Mouse (Mus musculus) embryonic facial prominence, embryonic 12.5 days (tissue): ENCODE data around the gene Mrgpra9. TPM values are rescaled to one million over a fixed set of nuclear protein-coding genes. Genes with fewer than 3 reads are reported as not detected.
"Not testable (repeated sequence)": the region's sequence is repeated elsewhere in the genome, so short reads cannot be mapped to it uniquely, and the experiment has no call there.

Experiments used
- ATAC-seq: fragments of 200-750 bp; cut with Nextera tagmentation; 2 replicates; pipeline ENCODE4 v1.8.0; 2017; ENCODE audit not compliant: insufficient number of reproducible peaks, insufficient read depth, low FRiP score, low TSS enrichment
- H3K27ac ChIP-seq: fragments of 300-500 bp; sonication (generic); 2 replicates; pipeline ENCODE4 v1.5.1; 2016; ENCODE audit warnings: mild to moderate bottlenecking
- H3K27me3 ChIP-seq: fragments of 300-500 bp; sonication (generic); 2 replicates; pipeline ENCODE4 v1.6.1; 2016; ENCODE audit warnings: mild to moderate bottlenecking, moderate library complexity
- H3K36me3 ChIP-seq: fragments of 300-500 bp; sonication (generic); 2 replicates; pipeline ENCODE4 v1.6.1; 2016; ENCODE audit warnings: mild to moderate bottlenecking
- H3K4me1 ChIP-seq: fragments of 300-500 bp; sonication (generic); 2 replicates; pipeline ENCODE4 v1.6.1; 2016
- H3K4me2 ChIP-seq: fragments of 300-500 bp; sonication (generic); replicated peaks from 2 replicates; pipeline ENCODE4 v1.6.1; 2016; ENCODE audit warnings: mild to moderate bottlenecking, moderate library complexity
- H3K4me3 ChIP-seq: fragments of 300-500 bp; sonication (generic); 2 replicates; pipeline ENCODE4 v1.5.1; 2016; ENCODE audit warnings: mild to moderate bottlenecking
- H3K9ac ChIP-seq: fragments of 300-500 bp; sonication (generic); 2 replicates; pipeline ENCODE4 v1.6.1; 2016; ENCODE audit warnings: mild to moderate bottlenecking, moderate library complexity
- H3K9me3 ChIP-seq: fragments of 300-500 bp; sonication (generic); 2 replicates; pipeline ENCODE4 v1.6.1; 2016; ENCODE audit warnings: mild to moderate bottlenecking, moderate library complexity
- WGBS: fragments of 180-500 bp; shearing (Covaris S2); methylation state at CpG from one replicate; pipeline ENCODE4 v1.1.7; 2016; 5-methylcytosine and 5-hydroxymethylcytosine counted together
- polyA plus RNA-seq: library from polyadenylated mRNA; unstranded; fragments of >200 nt; fragmentation: Nextera tagmentation; extraction: Ambion mirVana; gene quantifications from 2 replicates; pipeline ENCODE4 v1.2.1, GENCODE M21; 2016

Gene Mrgpra9
- polyA plus RNA-seq, result not detected in 2 replicates

GRCm38 (mm10) chr7:47252770-47253169 is at the start of gene Mrgpra9:
Gene Mrgpra9, minus strand, starts transcription at chr7:47252848.
- no peaks in the 10 kb centered on the region for H3K27me3 ChIP-seq
- H3K9ac ChIP-seq, result no peak within 1 kb of the TSS
- H3K4me1 ChIP-seq, result no peaks in the 10 kb centered on the region
- no peaks in the 10 kb centered on the region for H3K36me3 ChIP-seq
- no peak within 1 kb of the TSS for H3K27ac ChIP-seq
- no peak for ATAC-seq
- no peak within 1 kb of the TSS for H3K4me2 ChIP-seq
- H3K4me3 ChIP-seq, result no peak within 1 kb of the TSS
- 50% methylated on average over 1 of the region's 1 CpGs for WGBS
- H3K9me3 ChIP-seq, result no peaks in the 10 kb centered on the region

DNA sequence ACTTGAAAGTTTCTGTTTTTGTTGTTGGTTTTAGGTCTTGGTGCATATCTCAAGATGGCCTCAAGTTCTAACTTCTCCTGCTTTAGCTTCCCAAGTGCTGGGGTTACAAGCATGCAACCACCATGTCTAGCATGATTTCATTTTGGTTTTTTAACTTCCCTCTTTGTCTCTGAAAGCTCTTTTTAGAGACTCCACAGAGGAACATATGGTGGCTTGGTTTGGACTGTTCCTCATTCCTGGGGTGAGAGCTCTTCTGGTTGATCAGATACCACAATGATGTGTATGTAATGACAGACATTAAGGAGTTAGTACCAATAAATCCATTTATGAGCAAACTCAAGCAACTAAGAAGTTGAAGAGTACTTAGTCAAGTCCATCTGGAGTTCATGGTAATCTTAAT is 47.0 kb upstream of the Mrgpra9 start:
- not testable (repeated sequence) for H3K36me3 ChIP-seq, H3K4me3 ChIP-seq, ATAC-seq, H3K27ac ChIP-seq, H3K4me2 ChIP-seq, H3K27me3 ChIP-seq, H3K4me1 ChIP-seq, H3K9ac ChIP-seq, H3K9me3 ChIP-seq

DNA sequence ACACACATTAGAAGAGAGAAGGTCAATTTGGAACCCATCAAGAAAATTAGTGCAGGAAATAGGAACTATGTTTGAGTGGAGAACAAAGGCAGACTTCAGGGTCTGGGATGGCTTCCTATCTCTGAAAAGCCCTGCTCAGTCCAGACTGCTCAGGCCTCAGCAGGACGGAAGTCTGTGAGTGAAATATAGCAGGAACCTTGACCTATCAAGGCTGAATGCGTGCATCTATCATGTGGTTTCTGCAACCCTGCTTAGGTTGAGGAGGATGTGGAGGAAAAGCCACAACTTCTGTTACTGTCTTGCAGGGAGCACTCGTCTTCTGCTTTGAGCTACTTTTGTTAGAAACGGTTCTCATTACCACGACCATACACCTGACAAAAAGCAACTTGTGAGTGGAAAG is 18.9 kb upstream of the Mrgpra9 start:
- H3K27me3 ChIP-seq, H3K4me2 ChIP-seq, H3K9ac ChIP-seq, H3K36me3 ChIP-seq, H3K27ac ChIP-seq, H3K4me1 ChIP-seq, H3K9me3 ChIP-seq, H3K4me3 ChIP-seq, ATAC-seq: not testable (repeated sequence)
- 89% methylated on average over 5 of the region's 5 CpGs for WGBS

- H3K4me3 ChIP-seq, result no peak overlapping the region
- H3K4me2 ChIP-seq, result no peak overlapping the region
- H3K4me1 ChIP-seq, result no peaks in the 10 kb centered on the region
- no peaks in the 10 kb centered on the region for H3K9me3 ChIP-seq
- ATAC-seq, result no peak
- no peak overlapping the region for H3K27ac ChIP-seq
- 67% methylated on average over 3 of the region's 3 CpGs for WGBS
- no peaks in the 10 kb centered on the region for H3K27me3 ChIP-seq
- no peak overlapping the region for H3K9ac ChIP-seq
- H3K36me3 ChIP-seq, result no peaks in the 10 kb centered on the region
Measured at GRCm38 (mm10) chr7:47244658-47245057, 8.0 kb downstream of the Mrgpra9 start.

DNA sequence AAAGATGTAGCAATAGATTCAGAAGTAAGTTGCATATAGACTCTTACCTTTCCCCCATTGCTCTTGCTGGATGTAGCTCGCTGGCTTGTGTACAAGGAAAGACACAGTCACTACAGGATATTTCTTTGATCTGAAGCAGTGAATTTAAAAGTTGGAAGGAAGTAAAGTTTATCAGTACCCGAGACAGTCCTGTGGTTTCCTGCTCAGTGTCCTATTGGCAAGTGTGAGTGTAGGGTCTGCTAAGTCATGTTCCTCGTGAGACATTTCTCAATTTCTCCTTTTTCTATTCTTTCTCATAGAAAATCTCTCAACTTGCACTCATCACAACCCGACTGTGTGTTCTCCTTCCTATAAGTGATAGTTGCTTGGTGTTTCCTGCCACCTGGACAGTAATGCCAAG is 47.8 kb downstream of the Mrgpra9 start, which contains the start of gene Mrgpra6:
Gene Mrgpra6 (minus strand): TSS at position 91 of the 400 bp plus-strand sequence.
- WGBS, result 75% methylated on average over 4 of the region's 4 CpGs
- no peak within 1 kb of the TSS for H3K9ac ChIP-seq
- H3K9me3 ChIP-seq, result no peaks in the 10 kb centered on the region
- H3K4me2 ChIP-seq, result no peak within 1 kb of the TSS
- H3K36me3 ChIP-seq, result no peaks in the 10 kb centered on the region
- no peak within 1 kb of the TSS for H3K4me3 ChIP-seq
- H3K27ac ChIP-seq, result no peak within 1 kb of the TSS
- no peaks in the 10 kb centered on the region for H3K27me3 ChIP-seq
- H3K4me1 ChIP-seq, result no peaks in the 10 kb centered on the region
- no peak for ATAC-seq

- H3K36me3 ChIP-seq, result no peaks in the 10 kb centered on the region
- H3K9ac ChIP-seq, result no peak overlapping the region
- no peak for ATAC-seq
- no peaks in the 10 kb centered on the region for H3K4me1 ChIP-seq
- no peaks in the 10 kb centered on the region for H3K27me3 ChIP-seq
- no peaks in the 10 kb centered on the region for H3K9me3 ChIP-seq
- H3K4me2 ChIP-seq, result no peak overlapping the region
- no peak overlapping the region for H3K4me3 ChIP-seq
- WGBS, result 57% methylated on average over 1 of the region's 1 CpGs
- no peak overlapping the region for H3K27ac ChIP-seq
Measured at GRCm38 (mm10) chr7:47195271-47195670, 57.4 kb downstream of the Mrgpra9 start.

Other genes starting within 250 kb of the Mrgpra9 start
- gene Spty2d1, start 244.4 kb downstream of the Mrgpra9 start, polyA plus RNA-seq, result 16.6 and 18.1 TPM in 2 replicates
- 21.3 and 23.2 TPM in 2 replicates for gene Tmem86a, start 202.2 kb downstream of the Mrgpra9 start, polyA plus RNA-seq
- 2.3 and 4.4 TPM in 2 replicates for gene Ptpn5, start 119.2 kb downstream of the Mrgpra9 start, polyA plus RNA-seq
- not detected in 2 replicates for gene Mrgpra6, start 47.9 kb downstream of the Mrgpra9 start, polyA plus RNA-seq
- not detected in 2 replicates for gene Mrgpra1, start 101.4 kb upstream of the Mrgpra9 start, polyA plus RNA-seq
- gene Mrgpra2a, start 199.3 kb upstream of the Mrgpra9 start, polyA plus RNA-seq, result not detected in 2 replicates